In the genomic region with DNA sequence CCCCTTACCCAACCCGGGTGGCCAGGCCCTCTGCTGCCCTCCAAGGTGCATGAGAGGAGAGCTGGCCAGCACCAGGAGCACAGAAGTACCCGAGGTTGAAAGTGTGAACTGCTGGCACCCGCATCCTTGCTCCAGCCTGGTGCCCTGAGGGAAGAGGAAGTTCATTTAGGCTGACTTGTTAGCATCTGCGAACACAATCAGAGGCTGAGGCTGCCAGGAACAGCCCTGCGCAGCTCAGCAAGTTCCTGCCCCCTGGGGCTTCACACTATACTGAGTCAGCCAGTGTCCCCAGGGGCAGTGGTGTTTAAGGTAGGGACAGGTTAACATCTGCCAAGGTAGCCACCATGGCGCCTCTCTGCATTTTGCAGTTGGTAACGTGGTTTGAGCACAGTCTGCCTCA, we compare ENCODE assay signal across 19 mouse cellular contexts. TPM values are rescaled to one million over a fixed set of nuclear protein-coding genes. Genes with fewer than 3 reads are reported as not detected.
DNase-seq lines count a peak whose midpoint lies in the region; ATAC-seq lines count a peak whose summit lies in the region.
"Had no signal": no experiment of that assay in that cellular context is flagged by ENCODE, and none has a peak within 500 bp of the region (broad histone marks: within the 10 kb centered on the region; RNA-seq: fewer than 3 reads in every experiment).

No protein-coding gene starts in this region.

- no peak overlapping the region for H3K27ac ChIP-seq in kidney, embryonic 14.5 days (ENCODE audit: low read depth, low read length)
- H3K27ac ChIP-seq in embryonic facial prominence, embryonic 13.5 days, result no peak overlapping the region
- H3K27ac ChIP-seq: embryonic facial prominence, embryonic 12.5 days; hindbrain, embryonic 14.5 days; liver, embryonic 12.5 days; lung, embryonic 15.5 days had no signal

- H3K36me3 ChIP-seq in kidney, embryonic 14.5 days (ENCODE audit: control insufficient read depth, insufficient read depth, low read length), result no peaks in the 10 kb centered on the region
- H3K36me3 ChIP-seq in embryonic facial prominence, embryonic 13.5 days, result no peaks in the 10 kb centered on the region
- H3K36me3 ChIP-seq: embryonic facial prominence, embryonic 12.5 days; liver, embryonic 12.5 days; lung, embryonic 15.5 days had no signal

- H3K27me3 ChIP-seq in kidney, embryonic 14.5 days (ENCODE audit: control insufficient read depth, insufficient read depth, low read length), result 0 out of 2 replicates have a peak, but pooled peaks cover 3% of the 10 kb centered on the region
- no peaks in the 10 kb centered on the region for H3K27me3 ChIP-seq in embryonic facial prominence, embryonic 13.5 days
- H3K27me3 ChIP-seq: embryonic facial prominence, embryonic 12.5 days; lung, embryonic 15.5 days had no signal

- H3K4me1 ChIP-seq in kidney, embryonic 14.5 days (ENCODE audit: control insufficient read depth, insufficient read depth, low read length), result 0 out of 2 replicates have a peak, but pooled peaks cover 6% of the 10 kb centered on the region
- H3K4me1 ChIP-seq in embryonic facial prominence, embryonic 13.5 days, result peaks cover 31% of the 10 kb centered on the region
- H3K4me1 ChIP-seq: liver, embryonic 12.5 days had no signal

- DNase-seq in kidney, adult 11 months, result peak; percentile 73
- peak; percentile 10 for DNase-seq in ovary, postnatal 36 days (ENCODE audit: low spot score)
- no peak for DNase-seq in ovary, postnatal 14 days (ENCODE audit: low spot score)
- no peak for DNase-seq in gastrocnemius, adult 18-20 months (ENCODE audit: low spot score)
- no peak for DNase-seq in gastrocnemius, postnatal 36 days
- DNase-seq: adrenal gland, postnatal 14 days; cerebellum, adult 2 months; midbrain, embryonic 14.5 days; spleen, adult 18-20 months; thymus, adult 18-20 months had no signal

- 29% methylated on average over 7 of the region's 7 CpGs for WGBS in kidney, embryonic 14.5 days
- WGBS in embryonic facial prominence, embryonic 13.5 days, result 18% methylated on average over 7 of the region's 7 CpGs

- H3K9ac ChIP-seq in kidney, embryonic 14.5 days (ENCODE audit: low read depth, low read length), result no peak overlapping the region
- no peak overlapping the region for H3K9ac ChIP-seq in embryonic facial prominence, embryonic 13.5 days
- H3K9ac ChIP-seq: embryonic facial prominence, embryonic 12.5 days; hindbrain, embryonic 14.5 days; liver, embryonic 12.5 days; lung, embryonic 15.5 days had no signal

- H3K4me3 ChIP-seq in kidney, embryonic 14.5 days (ENCODE audit: low read length), result no peak overlapping the region
- H3K4me3 ChIP-seq in embryonic facial prominence, embryonic 13.5 days, result no peak overlapping the region
- H3K4me3 ChIP-seq: embryonic facial prominence, embryonic 12.5 days; liver, embryonic 12.5 days; lung, embryonic 15.5 days; myocyte had no signal

- no peak for ATAC-seq in kidney, embryonic 14.5 days (ENCODE audit: low FRiP score, low TSS enrichment)
- ATAC-seq in embryonic facial prominence, embryonic 13.5 days (ENCODE audit: insufficient number of reproducible peaks, insufficient read depth, low FRiP score, low TSS enrichment, low read depth), result peak; percentile 49; the same call in 1 of the 2 replicates
- ATAC-seq: intestine, embryonic 16.5 days; liver, embryonic 12.5 days had no signal

- intact Hi-C loops in gastrocnemius, postnatal 36 days (cut with DNase I), result no loop called here

- no peaks in the 10 kb centered on the region for H3K9me3 ChIP-seq in kidney, embryonic 14.5 days (ENCODE audit: control insufficient read depth, low read length)
- H3K9me3 ChIP-seq in embryonic facial prominence, embryonic 13.5 days, result no peaks in the 10 kb centered on the region
- H3K9me3 ChIP-seq: embryonic facial prominence, embryonic 12.5 days; liver, embryonic 12.5 days; lung, embryonic 15.5 days had no signal

- no peak overlapping the region for H3K4me2 ChIP-seq in kidney, embryonic 14.5 days (replicated peaks; ENCODE audit: low read depth, low read length)
- H3K4me2 ChIP-seq in embryonic facial prominence, embryonic 13.5 days, result no peak overlapping the region
- H3K4me2 ChIP-seq: embryonic facial prominence, embryonic 12.5 days; hindbrain, embryonic 14.5 days; liver, embryonic 12.5 days; lung, embryonic 15.5 days had no signal

RNA-seq across cellular contexts. Expression of a gene that starts 41.6 kb away (rescaled TPM):
- 0.20 and 0.51 TPM in 2 replicates for polyA plus RNA-seq in kidney, embryonic 14.5 days (2014; fragmentation: Nextera tagmentation; extraction: Ambion mirVana)
- polyA plus RNA-seq in embryonic facial prominence, embryonic 13.5 days (2015; fragmentation: Nextera tagmentation; extraction: Ambion mirVana), result 2.3 and 3.3 TPM in 2 replicates
- total RNA-seq in gastrocnemius, adult 18-20 months (2021), result under 1 TPM; 0.26 to 0.59 TPM
- under 1 TPM in 1 of 2 experiments, not detected in 1; 0.30 TPM for total RNA-seq in gastrocnemius, postnatal 36 days (2021)
- total RNA-seq: megakaryocyte, adult 5-6 weeks had no signal

RNA-seq across cellular contexts. Expression of a gene that starts 57.9 kb away (rescaled TPM):
- 10.5 and 13.5 TPM in 2 replicates for polyA plus RNA-seq in kidney, embryonic 14.5 days (2014; fragmentation: Nextera tagmentation; extraction: Ambion mirVana)
- polyA plus RNA-seq in embryonic facial prominence, embryonic 13.5 days (2015; fragmentation: Nextera tagmentation; extraction: Ambion mirVana), result 10.4 and 12.7 TPM in 2 replicates
- 1 to 10 TPM; 5.1 to 5.2 TPM for total RNA-seq in gastrocnemius, adult 18-20 months (2021)
- total RNA-seq in gastrocnemius, postnatal 36 days (2021), result 1 to 10 TPM; 3.9 to 5.0 TPM

Comparison
In these comparisons a context has a peak if more than half of its experiments do, and no peak if none do; other contexts are left out.
1. DNase-seq: peak in kidney, adult 11 months (single experiment) and ovary, postnatal 36 days (single experiment); none in ovary, postnatal 14 days (single experiment), gastrocnemius, adult 18-20 months (single experiment) and gastrocnemius, postnatal 36 days (0 of 2).